Mouse (Mus musculus): ENCODE results near the gene Rnf185. TPM values are rescaled to one million over a fixed set of nuclear protein-coding genes. Genes with fewer than 3 reads are reported as not detected.

The Rnf185 gene
- total RNA-seq (2022): 10 to 100 TPM; 15.4 to 23.1 (median 16.3) TPM

- DNase-seq (ENCODE audit: low spot score in 2 of 2): peak; percentile 83 to 90
These were observed at the start of gene Rnf185 for GRCm38 (mm10) chr11:3452167-3452639. TSS of gene Rnf185 (minus strand) at chr11:3452363.

- no peak for DNase-seq (ENCODE audit: low spot score in 2 of 2)
These were observed 45.1 kb upstream of the Rnf185 start for GRCm38 (mm10) chr11:3497296-3497695.

- no peak for DNase-seq (ENCODE audit: low spot score in 2 of 2)
These were observed 44.6 kb upstream of the Rnf185 start for GRCm38 (mm10) chr11:3496756-3497155.

- DNase-seq (ENCODE audit: low spot score in 2 of 2): no peak
These were observed 43.3 kb upstream of the Rnf185 start for GRCm38 (mm10) chr11:3495496-3495895.

- no peak for DNase-seq (ENCODE audit: low spot score in 2 of 2)
These were observed 42.7 kb upstream of the Rnf185 start for GRCm38 (mm10) chr11:3494857-3495256.

- no peak for DNase-seq (ENCODE audit: low spot score in 2 of 2)
These were observed 40.6 kb upstream of the Rnf185 start for GRCm38 (mm10) chr11:3492748-3493147.

- no peak for DNase-seq (ENCODE audit: low spot score in 2 of 2)
These were observed 36.9 kb upstream of the Rnf185 start for GRCm38 (mm10) chr11:3489036-3489435.

GRCm38 (mm10) chr11:3487952-3488570 is 35.9 kb upstream of the Rnf185 start, which contains the start of gene Pla2g3:
TSS of gene Pla2g3 (plus strand) at chr11:3488284.
- no peak for DNase-seq (ENCODE audit: low spot score in 2 of 2)

GRCm38 (mm10) chr11:3486349-3486748 is 34.2 kb upstream of the Rnf185 start:
- DNase-seq (ENCODE audit: low spot score in 2 of 2): no peak

GRCm38 (mm10) chr11:3483980-3484642 is 31.9 kb upstream of the Rnf185 start:
- no peak for DNase-seq (ENCODE audit: low spot score in 2 of 2)

GRCm38 (mm10) chr11:3475489-3475888 is 23.3 kb upstream of the Rnf185 start:
- no peak for DNase-seq (ENCODE audit: low spot score in 2 of 2)

- DNase-seq (ENCODE audit: low spot score in 2 of 2): no peak
These were observed 22.4 kb upstream of the Rnf185 start for GRCm38 (mm10) chr11:3474480-3475115.

- peak; percentile 65 to 76 for DNase-seq (ENCODE audit: low spot score in 2 of 2)
These were observed 20.3 kb upstream of the Rnf185 start for GRCm38 (mm10) chr11:3472484-3472883.

GRCm38 (mm10) chr11:3471448-3471850 is 19.3 kb upstream of the Rnf185 start:
- DNase-seq (ENCODE audit: low spot score in 2 of 2): no peak

GRCm38 (mm10) chr11:3462846-3463245 is 10.7 kb upstream of the Rnf185 start:
- DNase-seq (ENCODE audit: low spot score in 2 of 2): no peak

- no peak for DNase-seq (ENCODE audit: low spot score in 2 of 2)
These were observed 6.9 kb upstream of the Rnf185 start for GRCm38 (mm10) chr11:3459105-3459468.

GRCm38 (mm10) chr11:3458428-3459104 is 6.4 kb upstream of the Rnf185 start:
- DNase-seq (ENCODE audit: low spot score in 2 of 2): no peak

- peak; percentile 29 to 34 for DNase-seq (ENCODE audit: low spot score in 2 of 2)
These were observed 4.2 kb upstream of the Rnf185 start for GRCm38 (mm10) chr11:3456354-3456753.

GRCm38 (mm10) chr11:3454506-3454905 is 2.3 kb upstream of the Rnf185 start:
- DNase-seq (ENCODE audit: low spot score in 2 of 2): no peak

GRCm38 (mm10) chr11:3453467-3453866 is 1.3 kb upstream of the Rnf185 start:
- DNase-seq (ENCODE audit: low spot score in 2 of 2): no peak

- no peak for DNase-seq (ENCODE audit: low spot score in 2 of 2)
These were observed 606 bp upstream of the Rnf185 start for GRCm38 (mm10) chr11:3452769-3453168.

- peak in 1 of 2 experiments; percentile 7 for DNase-seq (ENCODE audit: low spot score in 2 of 2)
These were observed 431 bp downstream of the Rnf185 start for GRCm38 (mm10) chr11:3451701-3452163.

Measured in gastrocnemius, adult 8-10 months (tissue).